Mouse (Mus musculus): ENCODE measurements around the gene Ccnjl.

Gene Ccnjl

GRCm38 (mm10) chr11:43520521-43520920 lies 8.1 kb upstream of the Ccnjl start:
- no peak for DNase-seq (ENCODE audit: extremely low spot score)

- no peak for DNase-seq (ENCODE audit: extremely low spot score)
Observed at GRCm38 (mm10) chr11:43528078-43528682, 404 bp upstream of the Ccnjl start.

GRCm38 (mm10) chr11:43530043-43530442 lies 1.5 kb downstream of the Ccnjl start:
- peak; percentile 52 for DNase-seq (ENCODE audit: extremely low spot score)

GRCm38 (mm10) chr11:43531619-43532018 lies 3.0 kb downstream of the Ccnjl start:
- no peak for DNase-seq (ENCODE audit: extremely low spot score)

GRCm38 (mm10) chr11:43537074-43537473 lies 8.5 kb downstream of the Ccnjl start:
- no peak for DNase-seq (ENCODE audit: extremely low spot score)

GRCm38 (mm10) chr11:43539863-43540262 lies 11.3 kb downstream of the Ccnjl start:
- no peak for DNase-seq (ENCODE audit: extremely low spot score)

GRCm38 (mm10) chr11:43543711-43544466 lies 15.3 kb downstream of the Ccnjl start:
- DNase-seq (ENCODE audit: extremely low spot score) = no peak

GRCm38 (mm10) chr11:43544819-43545218 lies 16.2 kb downstream of the Ccnjl start:
- DNase-seq (ENCODE audit: extremely low spot score) = no peak

GRCm38 (mm10) chr11:43545873-43546475 lies 17.4 kb downstream of the Ccnjl start:
- no peak for DNase-seq (ENCODE audit: extremely low spot score)

GRCm38 (mm10) chr11:43546678-43547077 lies 18.1 kb downstream of the Ccnjl start:
- no peak for DNase-seq (ENCODE audit: extremely low spot score)

GRCm38 (mm10) chr11:43548148-43548547 lies 19.6 kb downstream of the Ccnjl start:
- DNase-seq (ENCODE audit: extremely low spot score) = peak; percentile 58

- no peak for DNase-seq (ENCODE audit: extremely low spot score)
Observed at GRCm38 (mm10) chr11:43548657-43549435, 20.3 kb downstream of the Ccnjl start.

- no peak for DNase-seq (ENCODE audit: extremely low spot score)
Observed at GRCm38 (mm10) chr11:43549701-43550100, 21.1 kb downstream of the Ccnjl start.

GRCm38 (mm10) chr11:43551756-43552155 lies 23.2 kb downstream of the Ccnjl start:
- no peak for DNase-seq (ENCODE audit: extremely low spot score)

- no peak for DNase-seq (ENCODE audit: extremely low spot score)
Observed at GRCm38 (mm10) chr11:43552675-43553074, 24.1 kb downstream of the Ccnjl start.

GRCm38 (mm10) chr11:43556538-43556937 lies 28.0 kb downstream of the Ccnjl start:
- no peak for DNase-seq (ENCODE audit: extremely low spot score)

GRCm38 (mm10) chr11:43559515-43560292 lies 31.1 kb downstream of the Ccnjl start:
- DNase-seq (ENCODE audit: extremely low spot score) = peak; percentile 58

- no peak for DNase-seq (ENCODE audit: extremely low spot score)
Observed at GRCm38 (mm10) chr11:43563654-43564244, 35.2 kb downstream of the Ccnjl start.

GRCm38 (mm10) chr11:43565414-43565813 lies 36.8 kb downstream of the Ccnjl start:
- DNase-seq (ENCODE audit: extremely low spot score) = no peak

GRCm38 (mm10) chr11:43565852-43566251 lies 37.3 kb downstream of the Ccnjl start:
- DNase-seq (ENCODE audit: extremely low spot score) = peak; percentile 57

GRCm38 (mm10) chr11:43566696-43567095 lies 38.1 kb downstream of the Ccnjl start:
- no peak for DNase-seq (ENCODE audit: extremely low spot score)
